Mouse (Mus musculus) kidney, embryonic 16.5 days (tissue): Measurements from ENCODE around the gene Slc29a3. TPM values are rescaled to one million over a fixed set of nuclear protein-coding genes. Genes with fewer than 3 reads are reported as not detected.
"Not testable (repeated sequence)": the region's sequence is repeated elsewhere in the genome, so short reads cannot be mapped to it uniquely, and the experiment has no call there.

Experiments
- ATAC-seq: fragments of 200-750 bp; cut with Nextera tagmentation; 2 replicates; pipeline ENCODE4 v1.8.0; 2017; ENCODE audit warnings: moderate TSS enrichment; ENCODE audit not compliant: low FRiP score, low TSS enrichment
- H3K27ac ChIP-seq: fragments of 300-500 bp; sonication (generic); 2 replicates; pipeline ENCODE4 v1.5.1; 2014; ENCODE audit warnings: low read length
- H3K27me3 ChIP-seq: fragments of 300-500 bp; sonication (generic); 2 replicates; pipeline ENCODE4 v1.6.1; 2014; ENCODE audit warnings: low read length, control low read depth, mixed read lengths; ENCODE audit not compliant: insufficient read depth
- H3K36me3 ChIP-seq: fragments of 300-500 bp; sonication (generic); 2 replicates; pipeline ENCODE4 v1.6.1; 2014; ENCODE audit warnings: low read length, control low read depth, mixed read lengths; ENCODE audit not compliant: insufficient read depth
- H3K4me1 ChIP-seq: fragments of 300-500 bp; sonication (generic); 2 replicates; pipeline ENCODE4 v1.6.1; 2014; ENCODE audit warnings: low read length, control low read depth, mixed read lengths; ENCODE audit not compliant: insufficient read depth
- H3K4me2 ChIP-seq: fragments of 300-500 bp; sonication (generic); replicated peaks from 2 replicates; pipeline ENCODE4 v1.6.1; 2014; ENCODE audit warnings: low read depth, low read length
- H3K4me3 ChIP-seq: fragments of 300-500 bp; sonication (generic); 2 replicates; pipeline ENCODE4 v1.5.1; 2014; ENCODE audit warnings: mild to moderate bottlenecking, low read length
- H3K9ac ChIP-seq: fragments of 300-500 bp; sonication (generic); replicated peaks from 2 replicates; pipeline ENCODE4 v1.6.1; 2014; ENCODE audit warnings: low read length
- H3K9me3 ChIP-seq: fragments of 300-500 bp; sonication (generic); 2 replicates; pipeline ENCODE4 v1.6.1; 2016; ENCODE audit warnings: low read length, control low read depth
- WGBS: fragments of 180-500 bp; shearing (Covaris S2); extraction: QIAGEN DNeasy Blood & Tissue Kit; methylation state at CpG from one replicate; pipeline ENCODE4 v1.1.7; 2014; 5-methylcytosine and 5-hydroxymethylcytosine counted together
- polyA plus RNA-seq: library from polyadenylated mRNA; unstranded; fragments of >200 nt; fragmentation: Nextera tagmentation; extraction: Ambion mirVana; gene quantifications from 2 replicates; pipeline ENCODE4 v1.2.1, GENCODE M21; 2015

The Slc29a3 gene
- polyA plus RNA-seq, 1 experiment from 2014 or later: 14.0 TPM

- Histone ChIP-seq H3K4me3 (no peak overlapping the region), H3K4me2 (no peak overlapping the region), H3K9me3 (no peaks in the 10 kb centered on the region), H3K4me1 (peaks cover 22% of the 10 kb centered on the region), H3K9ac (no peak overlapping the region), H3K36me3 (peaks cover 4% of the 10 kb centered on the region), H3K27me3 (no peaks in the 10 kb centered on the region), H3K27ac (no peak overlapping the region)
- peak; percentile 13; the same call in 1 of the 2 replicates for ATAC-seq
- whole genome bisulfite sequencing: 31% methylated on average over 2 of the region's 2 CpGs
Measured at GRCm38 (mm10) chr10:60746512-60746911, 6.1 kb downstream of the Slc29a3 start.

GRCm38 (mm10) chr10:60744543-60745290 lies 7.9 kb downstream of the Slc29a3 start:
- WGBS: 71% methylated on average over 14 of the region's 14 CpGs
- 0 out of 2 replicates have a peak overlapping the region, but pooled peaks have one; percentile 31 for H3K27ac ChIP-seq

GRCm38 (mm10) chr10:60743681-60744080 lies 8.9 kb downstream of the Slc29a3 start:
- H3K27me3 ChIP-seq: no peaks in the 10 kb centered on the region
- H3K27ac ChIP-seq: peak overlapping the region; percentile 31; the same call in 1 of the 2 replicates
- no peak overlapping the region for H3K4me3 ChIP-seq
- peaks cover 4% of the 10 kb centered on the region for H3K36me3 ChIP-seq
- no peak overlapping the region for H3K4me2 ChIP-seq
- 59% methylated on average over 9 of the region's 9 CpGs for WGBS
- H3K9me3 ChIP-seq: no peaks in the 10 kb centered on the region
- H3K9ac ChIP-seq: no peak overlapping the region
- peaks cover 18% of the 10 kb centered on the region for H3K4me1 ChIP-seq
- ATAC-seq: no peak

More at GRCm38 (mm10) chr10:60744543-60745290, 7.9 kb downstream of the Slc29a3 start:
- Histone ChIP-seq H3K36me3 (peaks cover 4% of the 10 kb centered on the region), H3K4me2 (no peak overlapping the region), H3K4me3 (no peak overlapping the region), H3K9me3 (no peaks in the 10 kb centered on the region), H3K9ac (no peak overlapping the region), H3K27me3 (no peaks in the 10 kb centered on the region), H3K4me1 (peaks cover 18% of the 10 kb centered on the region)
- no peak for ATAC-seq

GRCm38 (mm10) chr10:60742942-60743341 lies 9.7 kb downstream of the Slc29a3 start:
- Histone ChIP-seq H3K4me3 (no peak overlapping the region), H3K4me1 (peaks cover 11% of the 10 kb centered on the region), H3K36me3 (peaks cover 4% of the 10 kb centered on the region), H3K27ac (no peak overlapping the region), H3K4me2 (no peak overlapping the region), H3K9me3 (no peaks in the 10 kb centered on the region), H3K27me3 (no peaks in the 10 kb centered on the region), H3K9ac (no peak overlapping the region)
- ATAC-seq: no peak
- 81% methylated on average over 6 of the region's 6 CpGs for WGBS

- not testable (repeated sequence) for H3K9me3 ChIP-seq, H3K4me2 ChIP-seq, H3K4me3 ChIP-seq, H3K36me3 ChIP-seq, H3K27ac ChIP-seq, H3K9ac ChIP-seq, H3K27me3 ChIP-seq, ATAC-seq
- H3K4me1 ChIP-seq: peaks cover 16% of the 10 kb centered on the region
- 88% methylated on average over 1 of the region's 1 CpGs for WGBS
Measured at GRCm38 (mm10) chr10:60742296-60742695, 10.3 kb downstream of the Slc29a3 start.

- Histone ChIP-seq H3K4me1 (peaks cover 19% of the 10 kb centered on the region), H3K36me3 (peaks cover 4% of the 10 kb centered on the region), H3K4me2 (no peak overlapping the region), H3K9ac (no peak overlapping the region), H3K27ac (no peak overlapping the region), H3K27me3 (no peaks in the 10 kb centered on the region), H3K4me3 (no peak overlapping the region), H3K9me3 (no peaks in the 10 kb centered on the region)
- ATAC-seq: no peak
- 83% methylated on average over 6 of the region's 7 CpGs for WGBS
Measured at GRCm38 (mm10) chr10:60741435-60741834, 11.2 kb downstream of the Slc29a3 start.

GRCm38 (mm10) chr10:60739619-60740363 lies 12.8 kb downstream of the Slc29a3 start:
- Histone ChIP-seq H3K36me3 (peaks cover 4% of the 10 kb centered on the region), H3K9me3 (no peaks in the 10 kb centered on the region), H3K4me1 (peaks cover 19% of the 10 kb centered on the region), H3K27ac (no peak overlapping the region), H3K4me2 (no peak overlapping the region), H3K27me3 (no peaks in the 10 kb centered on the region), H3K4me3 (no peak overlapping the region), H3K9ac (no peak overlapping the region)
- no peak for ATAC-seq
- 90% methylated on average over 4 of the region's 4 CpGs for WGBS

- Histone ChIP-seq H3K4me2 (no peak overlapping the region), H3K4me3 (no peak overlapping the region), H3K9ac (no peak overlapping the region), H3K27ac (no peak overlapping the region), H3K9me3 (no peaks in the 10 kb centered on the region), H3K27me3 (no peaks in the 10 kb centered on the region), H3K36me3 (peaks cover 4% of the 10 kb centered on the region), H3K4me1 (peaks cover 16% of the 10 kb centered on the region)
- 75% methylated on average over 7 of the region's 9 CpGs for WGBS
- no peak for ATAC-seq
Measured at GRCm38 (mm10) chr10:60737886-60738640, 14.5 kb downstream of the Slc29a3 start.

- WGBS: 30% methylated on average over 11 of the region's 11 CpGs
- H3K27ac ChIP-seq: peak overlapping the region; percentile 36; the same call in 1 of the 2 replicates
- ATAC-seq: peak; percentile 44; the same call in 1 of the 2 replicates
- no peak overlapping the region for H3K4me2 ChIP-seq
- no peak overlapping the region; the same call in 1 of the 2 replicates for H3K9ac ChIP-seq
- H3K4me3 ChIP-seq: no peak overlapping the region
- peaks cover 3% of the 10 kb centered on the region for H3K36me3 ChIP-seq
- peaks cover 16% of the 10 kb centered on the region for H3K4me1 ChIP-seq
- H3K9me3 ChIP-seq: no peaks in the 10 kb centered on the region
- no peaks in the 10 kb centered on the region for H3K27me3 ChIP-seq
Measured at GRCm38 (mm10) chr10:60737169-60737728, 15.3 kb downstream of the Slc29a3 start.
